Mouse (Mus musculus) cerebellum, adult 8-10 months (tissue): ENCODE data around the gene Lag3.

Source experiments
- DNase-seq: peaks from one replicate; pipeline ENCODE4 v3.0.0; 2022

The Lag3 gene

GRCm38 (mm10) chr6:124919695-124920317, 8.3 kb upstream of the Lag3 start, which contains the start of gene Ptms:
Ptms (minus strand) TSS chr6:124920103.
- DNase-seq: peak; percentile 97

DNA sequence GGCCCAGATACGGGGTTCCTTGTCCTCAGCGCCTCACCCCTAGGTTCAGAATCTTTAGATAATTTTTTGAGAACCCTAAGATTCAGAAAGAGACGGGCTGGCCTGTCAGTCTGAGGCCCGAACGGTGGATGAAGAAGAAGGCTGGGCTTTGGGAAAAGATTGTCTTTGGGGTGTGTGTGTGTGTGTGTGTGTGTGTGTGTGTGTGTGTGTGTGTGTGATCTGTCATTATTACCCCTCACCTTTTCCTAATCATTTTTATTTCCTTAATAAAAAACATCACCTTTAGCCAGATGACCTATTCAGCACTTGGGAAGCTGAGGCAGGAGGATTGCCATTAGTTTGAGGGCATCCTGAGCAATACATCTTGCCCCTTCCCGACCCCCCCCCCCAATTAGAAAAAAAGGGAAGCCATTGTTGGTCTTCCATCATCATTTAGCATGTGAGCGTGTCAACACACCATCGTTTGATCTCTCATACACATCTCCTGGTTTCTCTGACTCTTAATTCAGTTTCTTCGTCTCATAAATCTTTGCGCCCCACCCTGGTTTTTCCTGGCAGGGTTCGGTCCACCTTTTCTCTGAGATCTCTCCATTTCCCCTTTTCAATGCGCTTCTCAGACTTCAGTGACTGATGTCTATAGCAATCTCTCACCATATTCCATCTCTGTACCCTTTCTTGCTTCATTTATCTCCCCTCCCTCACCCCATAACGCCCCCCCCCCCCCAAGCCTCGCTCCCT, 7.6 kb upstream of the Lag3 start:
- DNase-seq: no peak

DNA sequence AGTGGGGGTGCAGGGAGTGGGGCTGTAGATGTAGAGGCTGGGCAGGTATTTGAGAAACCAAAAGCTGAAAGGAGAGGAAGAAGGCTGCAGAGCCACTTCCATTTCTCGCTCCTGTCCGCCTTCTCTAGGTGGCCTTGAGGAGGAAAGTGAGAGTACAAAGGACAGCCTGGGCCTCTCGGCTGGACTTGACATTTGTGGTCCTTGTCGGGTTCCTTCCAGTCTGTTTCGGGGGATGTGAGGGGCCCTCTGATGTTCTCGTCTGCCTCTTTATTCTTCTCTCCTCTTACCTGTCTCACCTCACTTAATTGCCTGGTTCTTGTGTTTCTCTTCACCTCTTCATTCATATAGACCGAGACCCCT, 6.8 kb upstream of the Lag3 start:
- no peak for DNase-seq

GRCm38 (mm10) chr6:124917518-124918330, 6.2 kb upstream of the Lag3 start:
- peak; percentile 93 for DNase-seq

DNA sequence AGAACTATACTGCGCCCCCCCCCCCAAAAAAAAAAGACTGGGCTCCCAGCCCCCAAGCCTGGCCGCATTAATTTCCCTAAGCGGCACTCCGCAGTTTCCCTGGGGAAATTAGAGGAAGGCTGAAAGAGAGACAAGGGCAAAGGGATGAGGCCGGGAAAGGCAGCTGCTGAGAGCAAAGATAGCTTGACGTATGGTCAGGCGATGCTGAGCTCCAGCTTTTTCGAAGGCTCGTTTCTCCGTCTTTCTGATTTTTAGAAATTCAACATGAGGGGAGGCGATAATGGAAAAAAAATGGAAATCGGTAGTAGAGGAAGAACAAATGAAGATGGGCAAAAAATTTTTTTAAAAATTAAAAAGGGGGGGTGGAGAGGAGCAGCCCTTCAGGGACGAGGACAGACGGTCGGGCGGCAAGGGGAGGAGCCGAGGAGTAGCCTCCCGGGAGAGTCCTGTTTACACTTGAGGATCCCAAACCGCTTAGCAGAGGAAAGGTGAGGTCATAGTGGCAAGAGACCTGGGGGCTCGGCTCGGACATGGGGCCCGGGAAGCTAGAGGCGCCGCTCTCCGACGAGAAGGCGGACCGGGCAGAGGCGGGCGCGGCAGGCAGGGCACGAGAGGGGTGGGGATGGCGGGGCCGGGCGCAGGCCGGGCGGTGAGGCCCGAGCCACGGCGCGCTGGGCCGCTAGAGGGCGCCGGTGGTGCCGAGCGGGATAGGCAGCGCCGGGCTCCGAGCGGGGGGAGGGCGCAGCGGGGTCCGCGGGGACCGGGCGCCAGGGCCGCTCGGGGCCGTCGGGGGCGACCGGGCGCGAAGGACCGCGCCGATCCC, 5.4 kb upstream of the Lag3 start:
- DNase-seq: peak; percentile 94

- DNase-seq: no peak
Measured at GRCm38 (mm10) chr6:124915942-124916694, 4.6 kb upstream of the Lag3 start.

- no peak for DNase-seq
Measured at GRCm38 (mm10) chr6:124915160-124915941, 3.8 kb upstream of the Lag3 start.

- no peak for DNase-seq
Measured at GRCm38 (mm10) chr6:124914511-124914910, 3.0 kb upstream of the Lag3 start.

GRCm38 (mm10) chr6:124913721-124914285, 2.3 kb upstream of the Lag3 start:
- no peak for DNase-seq

- no peak for DNase-seq
Measured at GRCm38 (mm10) chr6:124913214-124913613, 1.7 kb upstream of the Lag3 start.

DNA sequence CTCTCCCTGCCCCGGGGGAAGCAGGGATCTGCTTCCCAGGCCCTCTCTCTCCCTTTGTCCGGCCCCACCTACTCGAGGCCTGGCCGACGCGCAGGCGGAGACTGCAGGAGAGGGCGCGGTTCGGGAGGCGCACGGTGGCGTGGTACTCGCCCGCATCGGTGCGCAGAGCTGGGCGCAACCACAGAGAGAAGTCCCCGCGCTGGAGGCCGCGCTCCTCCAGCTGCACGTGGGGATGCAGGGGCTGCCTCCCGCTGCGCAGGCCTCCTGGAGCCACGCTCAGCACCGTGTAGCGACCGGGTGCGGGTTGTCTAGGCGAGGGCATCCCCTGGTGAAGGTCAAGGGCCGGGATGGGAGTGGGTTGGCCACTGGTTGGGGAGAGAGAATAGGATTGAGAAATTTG, 1.5 kb downstream of the Lag3 start:
- no peak for DNase-seq

DNA sequence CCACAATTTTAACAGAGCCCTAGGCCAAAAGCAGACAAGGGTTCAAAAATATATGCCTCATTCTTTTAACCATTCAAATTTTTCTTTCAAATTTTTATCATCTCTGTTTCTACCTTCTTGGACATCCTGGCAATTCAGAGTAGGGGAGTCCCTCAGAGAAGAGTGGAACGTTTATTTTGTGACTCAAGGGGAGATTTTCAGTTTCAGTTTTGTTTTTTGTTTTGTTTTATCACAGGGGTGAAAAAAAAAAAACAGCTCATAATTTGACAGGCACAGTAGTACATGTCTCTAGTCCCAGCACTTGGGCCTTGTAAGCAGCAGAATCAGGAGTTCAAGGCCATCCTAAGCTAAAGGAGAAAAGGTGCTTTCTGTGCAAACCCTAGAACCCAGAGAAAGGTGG, 3.7 kb downstream of the Lag3 start:
- DNase-seq: no peak

DNA sequence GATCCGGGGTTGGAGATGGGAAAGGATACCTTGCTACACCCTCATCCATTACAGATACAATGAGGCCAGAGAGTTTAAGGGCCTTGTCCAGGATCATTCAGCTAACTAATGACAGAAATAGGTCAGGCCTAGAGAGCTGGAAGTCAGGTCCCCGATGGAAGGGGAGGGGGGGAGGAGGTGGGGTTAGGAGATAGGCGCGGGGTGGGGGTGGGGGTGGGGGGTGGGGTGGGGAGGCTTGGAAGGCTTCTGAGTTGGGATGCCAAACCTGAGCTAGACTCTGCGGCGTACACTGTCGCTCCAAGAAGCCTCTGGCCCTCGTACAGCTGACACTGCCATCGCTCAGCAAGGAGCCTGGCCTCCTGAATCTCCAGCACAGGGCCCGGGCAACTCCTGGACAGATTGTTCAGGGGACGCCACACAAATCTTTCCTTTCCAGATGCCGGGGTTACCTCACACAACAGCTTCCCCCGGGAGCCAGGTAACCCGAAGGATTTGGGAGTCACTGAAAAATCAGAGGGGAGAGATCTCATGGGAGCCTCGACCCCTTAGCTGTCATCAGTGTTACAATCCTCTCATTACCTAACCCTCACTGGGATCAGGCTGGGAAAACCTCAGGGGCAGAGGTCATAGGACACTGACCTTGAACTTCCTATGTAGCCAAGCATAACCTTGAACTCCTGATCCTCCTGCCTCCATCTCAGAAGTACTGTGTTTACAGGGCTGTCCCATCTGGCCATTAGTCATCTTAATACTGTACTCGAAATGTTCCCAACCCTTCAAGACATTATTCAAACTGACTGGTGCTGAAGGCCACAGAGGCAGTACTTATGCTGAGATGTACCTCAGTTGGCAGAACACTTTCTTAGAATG, 6.3 kb downstream of the Lag3 start:
- DNase-seq: no peak

DNA sequence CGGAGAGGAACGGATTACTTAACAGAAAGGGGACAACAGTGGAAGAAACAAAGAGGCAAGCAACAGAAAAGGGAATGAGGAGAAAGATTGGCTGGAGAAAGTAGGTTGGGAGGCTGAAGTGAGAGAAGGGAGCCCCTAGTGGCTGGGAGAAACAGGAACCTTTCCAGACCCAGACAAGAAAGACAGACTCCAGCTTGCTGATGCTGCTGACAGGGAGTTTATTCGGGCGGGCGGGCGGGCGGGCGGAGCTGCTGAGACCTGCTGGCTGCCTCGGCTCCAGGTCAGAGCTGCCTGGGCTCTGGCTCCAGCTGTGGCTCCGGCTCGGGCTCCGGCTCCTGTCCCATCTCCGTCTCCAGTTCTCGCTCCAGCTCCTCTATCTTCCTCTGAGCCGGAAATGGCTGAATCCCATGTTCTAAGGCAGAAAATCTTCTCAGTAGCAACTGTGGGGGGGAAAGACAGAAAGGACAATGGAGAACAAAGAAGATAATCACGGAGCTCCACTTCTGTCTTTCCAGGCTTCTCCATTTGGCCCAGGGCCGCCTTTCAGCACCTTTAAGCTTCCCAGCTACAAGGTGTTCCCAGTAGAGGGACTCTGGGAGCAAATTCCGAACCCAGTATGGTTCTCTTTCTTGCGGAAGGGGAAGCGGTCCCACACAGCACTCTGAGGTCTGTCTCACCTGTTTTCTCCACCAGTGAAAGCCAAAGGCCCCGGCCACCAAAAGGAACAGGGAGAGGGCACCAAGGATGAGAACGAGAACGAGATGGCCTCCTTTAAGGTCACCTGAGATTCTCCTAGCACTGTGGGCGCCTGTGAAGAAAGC, 7.1 kb downstream of the Lag3 start:
- DNase-seq: peak; percentile 75

DNA sequence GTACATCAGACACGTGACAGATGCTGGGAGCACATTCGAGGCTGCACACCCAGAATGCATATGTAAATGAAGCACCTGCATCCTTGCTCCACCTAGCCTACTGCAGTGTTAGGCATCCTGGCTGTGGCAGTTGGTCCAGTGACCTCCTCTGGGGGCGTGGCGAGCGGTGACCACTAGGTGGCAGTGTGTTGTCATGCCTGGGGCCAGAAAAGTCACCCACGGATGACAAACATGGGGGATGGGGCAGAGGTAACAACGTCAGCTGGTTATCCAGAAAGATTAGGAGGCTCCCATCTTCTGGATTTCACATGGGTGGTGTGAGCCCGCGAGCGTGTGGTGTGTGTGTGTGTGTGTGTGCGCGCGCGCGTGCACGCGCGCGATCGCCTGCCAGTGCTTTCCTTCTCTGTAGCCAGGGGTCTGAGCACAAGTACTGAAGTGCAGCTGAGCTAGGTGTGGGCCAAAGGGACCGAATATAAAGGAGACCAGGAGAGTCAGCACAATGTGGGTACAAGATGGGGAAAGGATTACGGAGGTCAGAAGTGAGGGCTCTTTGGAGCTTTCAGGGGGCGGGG, 7.8 kb downstream of the Lag3 start:
- DNase-seq: peak; percentile 99

DNA sequence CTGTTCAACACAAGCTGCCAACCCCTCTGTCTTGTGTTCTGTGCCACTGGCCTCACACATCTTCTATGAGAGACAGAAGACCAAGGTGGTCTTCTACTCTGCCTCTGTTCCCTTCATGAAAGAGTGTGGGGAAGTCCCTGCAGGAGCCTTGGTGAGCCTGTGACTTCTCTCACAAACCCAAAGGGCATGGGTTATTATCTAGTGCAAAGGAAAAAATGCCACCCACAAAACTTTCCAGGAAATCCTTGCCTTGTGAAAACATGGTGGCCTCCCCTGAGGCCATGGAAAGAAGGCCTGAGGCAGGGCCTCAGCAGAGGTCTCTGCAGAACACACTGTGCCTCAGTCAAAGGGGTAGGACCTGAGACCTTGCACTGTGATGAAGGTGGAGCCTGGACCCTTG, 9.7 kb downstream of the Lag3 start:
- DNase-seq: no peak

GRCm38 (mm10) chr6:124900801-124901480, 10.6 kb downstream of the Lag3 start:
- DNase-seq: no peak
